Mouse (Mus musculus): ENCODE data around the gene Lmntd1. TPM values are rescaled to one million over a fixed set of nuclear protein-coding genes. Genes with fewer than 3 reads are reported as not detected.

Gene Lmntd1
- polyA plus RNA-seq, 1 experiment, result not detected

DNA sequence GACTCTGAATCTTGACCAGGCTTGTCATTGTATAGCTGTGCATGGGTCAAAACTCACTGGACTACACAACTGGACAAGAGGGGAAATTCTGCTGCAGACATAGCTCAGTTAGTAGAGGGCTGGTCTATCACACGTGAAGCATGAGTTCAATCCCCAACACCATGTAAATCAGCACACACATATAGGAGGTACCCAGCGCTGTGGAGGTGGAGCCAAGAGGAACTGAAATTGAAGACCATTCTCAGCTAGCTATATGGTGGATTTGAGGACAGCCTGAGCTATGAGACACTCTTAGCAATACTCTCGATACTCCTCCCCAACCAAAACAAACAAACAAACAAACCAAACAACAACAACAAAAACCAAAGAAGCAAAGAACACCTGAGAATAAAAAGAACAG, 279.9 kb downstream of the Lmntd1 start:
- Histone ChIP-seq H3K36me3 (ENCODE audit: control insufficient read depth, insufficient read depth, low read length) (no peaks in the 10 kb centered on the region), H3K4me3 (ENCODE audit: low read depth, low read length) (no peak overlapping the region), H3K27ac (ENCODE audit: insufficient read depth, low read depth, low read length) (no peak overlapping the region), H3K27me3 (ENCODE audit: control insufficient read depth, insufficient read depth, low read length) (no peaks in the 10 kb centered on the region), H3K4me1 (ENCODE audit: control insufficient read depth, insufficient read depth, insufficient read length, low read length) (peaks cover 16% of the 10 kb centered on the region)
- 85% methylated on average over 3 of the region's 3 CpGs for WGBS
- TF ChIP-seq CTCF (IDR thresholded peaks at IDR 0.05; ENCODE audit: extremely low read depth, insufficient read length, insufficient replicate concordance, low read depth, low read length) (no peak), POLR2A (IDR thresholded peaks at IDR 0.05; ENCODE audit: low read depth, low read length) (no peak)

DNA sequence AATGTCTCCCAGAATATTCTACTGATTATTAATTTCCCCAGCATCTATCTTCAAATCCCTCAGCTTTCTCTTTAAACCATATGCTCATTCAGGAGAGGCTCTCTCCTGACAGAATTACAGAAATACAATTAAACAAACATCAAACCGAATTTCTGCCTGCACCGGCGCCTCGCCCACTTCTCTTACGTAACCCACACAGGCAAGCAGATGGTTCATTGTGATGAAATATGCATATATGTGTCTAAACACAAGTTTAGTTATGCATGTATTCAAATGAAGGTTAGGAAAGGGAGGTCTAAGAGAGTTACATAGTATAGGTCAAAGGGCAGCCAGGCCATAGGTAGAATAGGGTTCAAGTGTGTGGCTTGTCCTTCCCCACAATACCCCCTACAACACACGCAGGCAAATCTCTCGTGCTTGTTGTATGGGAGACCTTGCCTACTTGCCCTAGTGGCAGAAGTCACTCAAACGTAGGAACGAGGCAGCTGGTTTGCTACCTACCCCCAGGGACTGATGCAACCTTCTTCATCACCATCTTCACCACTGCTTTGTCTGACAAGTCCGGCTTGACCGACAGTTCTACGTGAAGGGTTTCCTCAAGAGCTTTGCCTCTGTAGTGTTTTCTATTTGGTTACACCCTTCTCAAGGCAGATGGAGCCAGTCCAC, 287.8 kb downstream of the Lmntd1 start:
- Histone ChIP-seq H3K4me1 (ENCODE audit: control insufficient read depth, insufficient read depth, insufficient read length, low read length) (peaks cover 21% of the 10 kb centered on the region; the same call in 1 of the 2 replicates), H3K36me3 (ENCODE audit: control insufficient read depth, insufficient read depth, low read length) (no peaks in the 10 kb centered on the region), H3K27ac (ENCODE audit: insufficient read depth, low read depth, low read length) (no peak overlapping the region), H3K27me3 (ENCODE audit: control insufficient read depth, insufficient read depth, low read length) (no peaks in the 10 kb centered on the region), H3K4me3 (ENCODE audit: low read depth, low read length) (no peak overlapping the region)
- TF ChIP-seq CTCF (IDR thresholded peaks at IDR 0.05; ENCODE audit: extremely low read depth, insufficient read length, insufficient replicate concordance, low read depth, low read length) (no peak), POLR2A (IDR thresholded peaks at IDR 0.05; ENCODE audit: low read depth, low read length) (no peak)
- WGBS, result 66% methylated on average over 12 of the region's 12 CpGs

DNA sequence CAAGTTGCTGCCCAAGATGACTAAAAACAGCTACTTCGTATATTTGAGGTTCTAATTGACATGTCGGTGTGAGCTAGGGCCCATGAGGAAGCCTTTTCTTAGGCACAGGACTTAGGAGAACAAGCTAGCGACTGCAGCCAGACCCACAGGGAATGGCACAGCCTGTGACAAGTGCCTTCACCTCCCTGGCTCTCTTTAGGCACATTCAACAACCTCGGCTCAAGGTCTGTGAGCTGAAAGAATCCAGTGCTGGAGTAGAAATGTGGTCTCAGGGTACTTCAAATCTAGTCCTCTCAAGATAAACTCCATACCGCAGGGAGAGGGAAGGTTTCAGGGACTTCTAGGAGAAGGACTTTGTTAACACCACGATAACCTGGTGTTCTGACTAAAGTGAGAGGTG, 289.0 kb downstream of the Lmntd1 start:
- H3K4me1 ChIP-seq (ENCODE audit: control insufficient read depth, insufficient read depth, insufficient read length, low read length), result peaks cover 22% of the 10 kb centered on the region; the same call in 1 of the 2 replicates
- peak overlapping the region; percentile 35; the same call in 1 of the 2 replicates for H3K27ac ChIP-seq (ENCODE audit: insufficient read depth, low read depth, low read length)
- no peaks in the 10 kb centered on the region for H3K36me3 ChIP-seq (ENCODE audit: control insufficient read depth, insufficient read depth, low read length)
- TF ChIP-seq POLR2A (IDR thresholded peaks at IDR 0.05; ENCODE audit: low read depth, low read length), result no peak
- no peak for TF ChIP-seq CTCF (IDR thresholded peaks at IDR 0.05; ENCODE audit: extremely low read depth, insufficient read length, insufficient replicate concordance, low read depth, low read length)
- H3K4me3 ChIP-seq (ENCODE audit: low read depth, low read length), result no peak overlapping the region
- H3K27me3 ChIP-seq (ENCODE audit: control insufficient read depth, insufficient read depth, low read length), result no peaks in the 10 kb centered on the region
- 44% methylated on average over 6 of the region's 6 CpGs for WGBS

DNA sequence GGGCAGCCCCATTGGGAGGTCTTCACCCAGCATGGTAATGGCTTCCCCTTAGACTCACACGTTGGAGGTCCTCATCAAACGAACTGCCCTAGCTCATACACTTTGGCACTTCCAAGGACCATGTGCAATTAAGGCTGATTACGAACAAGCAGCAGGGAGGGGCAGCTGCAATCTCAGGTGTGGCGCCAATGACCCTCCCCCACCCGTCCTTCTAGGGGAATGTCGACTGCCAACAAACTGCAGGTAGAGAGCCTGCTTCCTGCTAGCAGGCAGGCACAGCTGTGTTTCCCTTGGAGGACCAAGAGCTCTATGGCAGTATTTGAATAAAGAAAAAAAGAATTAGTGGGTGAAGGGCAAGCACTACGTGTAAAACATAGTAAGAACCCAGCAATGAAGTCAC, 289.6 kb downstream of the Lmntd1 start:
- Histone ChIP-seq H3K4me1 (ENCODE audit: control insufficient read depth, insufficient read depth, insufficient read length, low read length) (peaks cover 22% of the 10 kb centered on the region; the same call in 1 of the 2 replicates), H3K4me3 (ENCODE audit: low read depth, low read length) (no peak overlapping the region), H3K36me3 (ENCODE audit: control insufficient read depth, insufficient read depth, low read length) (no peaks in the 10 kb centered on the region), H3K27me3 (ENCODE audit: control insufficient read depth, insufficient read depth, low read length) (no peaks in the 10 kb centered on the region), H3K27ac (ENCODE audit: insufficient read depth, low read depth, low read length) (no peak overlapping the region)
- 24% methylated on average over 7 of the region's 7 CpGs for WGBS
- peak; percentile 15; the same call in 1 of the 2 replicates for TF ChIP-seq POLR2A (IDR thresholded peaks at IDR 0.05; ENCODE audit: low read depth, low read length)
- TF ChIP-seq CTCF (IDR thresholded peaks at IDR 0.05; ENCODE audit: extremely low read depth, insufficient read length, insufficient replicate concordance, low read depth, low read length), result no peak

DNA sequence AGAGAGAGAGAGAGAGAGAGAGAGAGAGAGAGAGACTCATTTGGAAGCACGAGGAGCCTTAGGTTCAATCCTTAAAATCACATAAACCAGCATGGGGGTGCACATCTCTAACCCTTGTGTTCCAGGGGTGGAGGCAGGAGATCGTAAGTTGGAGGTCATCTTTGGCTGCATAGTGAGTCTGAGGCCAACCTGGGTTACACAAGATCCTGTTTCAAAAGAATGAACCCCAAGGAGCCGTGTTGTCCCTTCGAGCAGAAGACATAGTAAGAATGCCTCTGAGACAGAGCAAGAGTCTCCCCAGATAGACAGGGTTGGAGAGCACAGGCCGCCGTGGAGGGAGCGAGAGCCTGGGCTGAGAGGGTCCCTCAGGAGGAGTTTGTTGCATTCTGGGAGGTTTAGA, 291.9 kb downstream of the Lmntd1 start:
- no peak overlapping the region for H3K4me3 ChIP-seq (ENCODE audit: low read depth, low read length)
- H3K27me3 ChIP-seq (ENCODE audit: control insufficient read depth, insufficient read depth, low read length), result no peaks in the 10 kb centered on the region
- no peak for TF ChIP-seq POLR2A (IDR thresholded peaks at IDR 0.05; ENCODE audit: low read depth, low read length)
- no peak for TF ChIP-seq CTCF (IDR thresholded peaks at IDR 0.05; ENCODE audit: extremely low read depth, insufficient read length, insufficient replicate concordance, low read depth, low read length)
- WGBS, result 88% methylated on average over 7 of the region's 7 CpGs
- no peaks in the 10 kb centered on the region for H3K36me3 ChIP-seq (ENCODE audit: control insufficient read depth, insufficient read depth, low read length)
- no peak overlapping the region for H3K27ac ChIP-seq (ENCODE audit: insufficient read depth, low read depth, low read length)
- peaks cover 22% of the 10 kb centered on the region; the same call in 1 of the 2 replicates for H3K4me1 ChIP-seq (ENCODE audit: control insufficient read depth, insufficient read depth, insufficient read length, low read length)

DNA sequence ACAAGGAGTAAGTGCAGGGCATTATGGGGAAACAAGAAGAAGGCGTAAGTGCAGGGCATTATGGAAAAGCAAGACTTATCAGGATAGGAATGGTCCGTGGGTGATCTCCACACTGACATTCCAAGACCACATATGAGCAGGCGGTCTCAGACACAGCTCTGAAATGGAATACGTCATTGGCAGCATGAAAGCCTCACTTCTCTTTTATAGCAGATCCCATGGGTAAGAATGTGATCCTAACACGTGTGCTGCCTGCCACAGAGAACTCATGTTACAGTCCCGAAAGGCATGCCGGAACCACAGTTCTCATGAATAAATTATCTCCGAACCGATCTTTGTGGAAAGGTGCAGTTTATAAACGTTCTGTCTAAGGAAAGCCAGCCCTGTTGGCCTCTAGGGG, 294.0 kb downstream of the Lmntd1 start:
- Histone ChIP-seq H3K27ac (ENCODE audit: insufficient read depth, low read depth, low read length) (no peak overlapping the region), H3K27me3 (ENCODE audit: control insufficient read depth, insufficient read depth, low read length) (no peaks in the 10 kb centered on the region), H3K4me3 (ENCODE audit: low read depth, low read length) (no peak overlapping the region), H3K36me3 (ENCODE audit: control insufficient read depth, insufficient read depth, low read length) (no peaks in the 10 kb centered on the region), H3K4me1 (ENCODE audit: control insufficient read depth, insufficient read depth, insufficient read length, low read length) (peaks cover 13% of the 10 kb centered on the region; the same call in 1 of the 2 replicates)
- WGBS, result 92% methylated on average over 10 of the region's 10 CpGs
- TF ChIP-seq CTCF (IDR thresholded peaks at IDR 0.05; ENCODE audit: extremely low read depth, insufficient read length, insufficient replicate concordance, low read depth, low read length) (no peak), POLR2A (IDR thresholded peaks at IDR 0.05; ENCODE audit: low read depth, low read length) (no peak)

Other genes starting within 250 kb of the Lmntd1 start
- not detected in 2 replicates for gene Tuba3b, start 1.4 kb upstream of the Lmntd1 start, polyA plus RNA-seq (2012; rRNA removed)
- 1.1 and 1.3 TPM in 2 replicates for gene Rassf8, start 132.4 kb upstream of the Lmntd1 start, polyA plus RNA-seq (2012; rRNA removed)

Data from small intestine, adult 2 months (tissue).